Mouse (Mus musculus) forebrain, embryonic 12.5 days (tissue): ENCODE measurements around the gene Ano6. TPM values are rescaled to one million over a fixed set of nuclear protein-coding genes. Genes with fewer than 3 reads are reported as not detected.

Experiments used
- ATAC-seq: fragments of 200-750 bp; cut with Nextera tagmentation; 2 replicates; pipeline ENCODE4 v1.8.0; 2017; ENCODE audit warnings: moderate TSS enrichment; ENCODE audit not compliant: low FRiP score
- H3K27ac ChIP-seq: fragments of 300-500 bp; sonication (generic); 2 replicates; pipeline ENCODE4 v1.5.1; 2016; ENCODE audit warnings: mild to moderate bottlenecking
- H3K27me3 ChIP-seq: fragments of 300-500 bp; sonication (generic); 2 replicates; pipeline ENCODE4 v1.6.1; 2016; ENCODE audit warnings: mild to moderate bottlenecking
- H3K36me3 ChIP-seq: fragments of 300-500 bp; sonication (generic); replicated peaks from 2 replicates; pipeline ENCODE4 v1.6.1; 2016; ENCODE audit warnings: mild to moderate bottlenecking
- H3K4me1 ChIP-seq: fragments of 300-500 bp; sonication (generic); 2 replicates; pipeline ENCODE4 v1.6.1; 2016
- H3K4me2 ChIP-seq: fragments of 300-500 bp; sonication (generic); 2 replicates; pipeline ENCODE4 v1.6.1; 2016; ENCODE audit warnings: mild to moderate bottlenecking, moderate library complexity
- H3K4me3 ChIP-seq: fragments of 300-500 bp; sonication (generic); replicated peaks from 2 replicates; pipeline ENCODE4 v1.5.1; 2016; ENCODE audit warnings: mild to moderate bottlenecking
- H3K9ac ChIP-seq: fragments of 300-500 bp; sonication (generic); 2 replicates; pipeline ENCODE4 v1.6.1; 2016; ENCODE audit warnings: mild to moderate bottlenecking
- H3K9me3 ChIP-seq: fragments of 300-500 bp; sonication (generic); 2 replicates; pipeline ENCODE4 v1.6.1; 2016
- WGBS: fragments of 180-500 bp; shearing (Covaris S2); methylation state at CpG from one replicate; pipeline ENCODE4 v1.1.7; 2016; 5-methylcytosine and 5-hydroxymethylcytosine counted together
- polyA plus RNA-seq: library from polyadenylated mRNA; unstranded; fragments of >200 nt; fragmentation: Nextera tagmentation; extraction: Ambion mirVana; gene quantifications from 2 replicates; pipeline ENCODE4 v1.2.1, GENCODE M21; 2016

Ano6 gene
- polyA plus RNA-seq, 1 experiment from 2014 or later: 36.3 TPM

DNA sequence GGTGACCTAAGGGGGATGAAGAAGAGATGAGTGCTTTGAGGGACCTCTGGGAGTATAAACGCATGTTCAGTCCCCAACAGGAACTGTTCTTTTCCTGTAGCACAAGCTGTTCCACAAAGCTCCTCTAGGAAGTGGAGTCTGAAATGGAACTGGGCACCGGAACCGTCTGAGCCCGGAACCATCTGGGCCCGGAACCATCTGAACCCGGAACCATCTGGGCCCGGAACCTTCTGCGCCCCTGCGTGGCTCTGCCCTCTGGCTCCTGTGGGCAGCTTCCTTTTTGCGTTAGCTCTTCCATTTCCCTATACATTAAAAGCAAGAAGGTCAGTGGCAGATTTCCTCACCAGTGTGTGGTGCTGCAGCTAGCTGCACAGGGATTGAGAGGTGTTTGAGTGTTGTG lies 85.3 kb downstream of the Ano6 start:
- no peak overlapping the region for H3K4me3 ChIP-seq
- H3K4me2 ChIP-seq: no peak overlapping the region
- H3K4me1 ChIP-seq: 0 out of 2 replicates have a peak, but pooled peaks cover 3% of the 10 kb centered on the region
- H3K9me3 ChIP-seq: no peaks in the 10 kb centered on the region
- ATAC-seq: no peak
- no peak overlapping the region for H3K9ac ChIP-seq
- no peak overlapping the region for H3K27ac ChIP-seq
- no peaks in the 10 kb centered on the region for H3K27me3 ChIP-seq
- WGBS: 96% methylated on average over 10 of the region's 10 CpGs
- H3K36me3 ChIP-seq: no peaks in the 10 kb centered on the region

GRCm38 (mm10) chr15:95880616-95881151 lies 90.0 kb downstream of the Ano6 start:
- Histone ChIP-seq H3K4me3 (no peak overlapping the region), H3K4me2 (no peak overlapping the region), H3K4me1 (0 out of 2 replicates have a peak, but pooled peaks cover 3% of the 10 kb centered on the region), H3K36me3 (no peaks in the 10 kb centered on the region), H3K9me3 (no peaks in the 10 kb centered on the region), H3K27me3 (no peaks in the 10 kb centered on the region), H3K9ac (no peak overlapping the region), H3K27ac (no peak overlapping the region)
- WGBS: 63% methylated on average over 10 of the region's 10 CpGs
- ATAC-seq: no peak

DNA sequence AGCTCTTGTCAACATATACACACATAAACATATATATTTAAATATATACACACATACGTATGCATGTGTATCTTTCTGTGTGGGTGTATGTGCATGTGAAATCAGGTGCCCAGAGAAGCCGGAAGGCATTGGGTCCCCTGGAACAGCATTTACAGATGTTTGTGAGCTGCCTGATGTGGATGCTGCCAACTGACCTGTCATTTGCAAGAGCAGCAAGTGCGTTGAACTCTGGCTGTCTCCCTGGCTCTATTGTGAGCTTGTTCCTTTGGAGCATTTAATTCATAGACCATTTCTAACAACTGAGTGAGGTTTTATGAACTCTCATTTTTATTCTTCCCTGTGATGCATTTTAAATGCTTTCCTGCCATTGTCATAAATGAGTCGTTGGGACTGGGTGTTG lies 91.8 kb downstream of the Ano6 start:
- WGBS: 94% methylated on average over 4 of the region's 4 CpGs
- peaks cover 13% of the 10 kb centered on the region; the same call in 1 of the 2 replicates for H3K4me1 ChIP-seq
- no peaks in the 10 kb centered on the region for H3K27me3 ChIP-seq
- no peaks in the 10 kb centered on the region for H3K36me3 ChIP-seq
- ATAC-seq: no peak
- no peak overlapping the region for H3K9ac ChIP-seq
- no peak overlapping the region for H3K27ac ChIP-seq
- no peak overlapping the region for H3K4me3 ChIP-seq
- H3K4me2 ChIP-seq: no peak overlapping the region
- no peaks in the 10 kb centered on the region for H3K9me3 ChIP-seq

GRCm38 (mm10) chr15:95883559-95883958 lies 92.9 kb downstream of the Ano6 start:
- no peak overlapping the region for H3K27ac ChIP-seq
- WGBS: 82% methylated on average over 6 of the region's 6 CpGs
- no peak overlapping the region for H3K4me3 ChIP-seq
- no peaks in the 10 kb centered on the region for H3K9me3 ChIP-seq
- peaks cover 17% of the 10 kb centered on the region; the same call in 1 of the 2 replicates for H3K4me1 ChIP-seq
- no peak for ATAC-seq
- no peak overlapping the region for H3K4me2 ChIP-seq
- H3K36me3 ChIP-seq: no peaks in the 10 kb centered on the region
- no peak overlapping the region for H3K9ac ChIP-seq
- H3K27me3 ChIP-seq: no peaks in the 10 kb centered on the region

DNA sequence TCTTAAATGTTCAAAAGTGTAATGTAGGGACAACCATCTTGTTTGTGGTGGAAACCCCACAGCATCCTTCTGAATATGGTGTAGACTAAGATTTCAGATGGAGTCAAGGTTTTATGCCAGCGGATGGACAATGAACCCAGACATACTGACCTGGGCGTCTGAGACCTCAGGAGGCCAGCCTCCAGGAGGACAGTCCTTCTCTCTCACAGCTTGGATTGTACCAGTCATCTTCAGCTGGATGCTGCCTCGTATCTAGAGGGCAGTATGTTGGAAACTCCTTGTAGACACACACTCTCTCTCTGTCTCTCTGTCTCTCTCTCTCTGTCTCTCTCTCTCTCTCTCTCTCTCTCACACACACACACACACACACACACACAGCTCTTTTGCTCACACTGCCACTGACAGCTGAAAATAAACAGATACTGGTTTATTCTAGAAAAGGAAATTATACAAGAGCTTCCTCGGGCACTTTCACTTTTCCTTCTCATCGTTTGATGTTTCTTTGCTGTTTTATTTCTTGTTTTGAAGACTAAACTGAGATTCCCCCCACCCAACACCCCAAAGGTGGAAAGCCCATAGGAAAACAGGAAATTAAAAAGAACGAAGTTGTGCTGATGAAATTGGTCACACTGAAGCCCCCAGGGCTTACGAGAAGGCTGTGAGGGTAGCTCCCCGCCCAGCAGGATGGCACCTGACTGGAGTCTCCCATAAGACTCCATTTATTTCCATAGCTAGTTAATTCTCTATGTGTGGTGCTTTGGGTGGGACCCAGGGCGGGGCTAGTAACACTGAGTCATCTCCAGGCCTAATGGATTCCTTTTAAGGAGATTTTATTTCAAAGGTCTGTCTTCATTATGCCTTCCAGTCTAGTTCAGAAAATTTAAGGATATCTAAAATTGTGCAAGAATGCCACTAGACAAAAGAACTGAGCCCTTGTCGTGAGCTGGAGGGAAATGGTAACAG lies 94.3 kb downstream of the Ano6 start:
- H3K9me3 ChIP-seq: no peaks in the 10 kb centered on the region
- ATAC-seq: no peak
- 87% methylated on average over 10 of the region's 10 CpGs for WGBS
- H3K27ac ChIP-seq: no peak overlapping the region
- no peak overlapping the region for H3K4me2 ChIP-seq
- H3K4me3 ChIP-seq: no peak overlapping the region
- peaks cover 17% of the 10 kb centered on the region; the same call in 1 of the 2 replicates for H3K4me1 ChIP-seq
- H3K36me3 ChIP-seq: no peaks in the 10 kb centered on the region
- H3K9ac ChIP-seq: no peak overlapping the region
- no peaks in the 10 kb centered on the region for H3K27me3 ChIP-seq

GRCm38 (mm10) chr15:95885953-95886820 lies 95.5 kb downstream of the Ano6 start:
- Histone ChIP-seq H3K4me2 (no peak overlapping the region), H3K36me3 (no peaks in the 10 kb centered on the region), H3K9ac (no peak overlapping the region), H3K4me3 (no peak overlapping the region), H3K9me3 (no peaks in the 10 kb centered on the region), H3K4me1 (peaks cover 14% of the 10 kb centered on the region; the same call in 1 of the 2 replicates), H3K27me3 (no peaks in the 10 kb centered on the region), H3K27ac (no peak overlapping the region)
- ATAC-seq: 0 out of 2 replicates have a peak, but pooled peaks have one; percentile 20
- WGBS: 80% methylated on average over 18 of the region's 18 CpGs

- Histone ChIP-seq H3K9ac (no peak overlapping the region), H3K4me3 (no peak overlapping the region), H3K27me3 (no peaks in the 10 kb centered on the region), H3K4me1 (peaks cover 14% of the 10 kb centered on the region; the same call in 1 of the 2 replicates), H3K9me3 (no peaks in the 10 kb centered on the region), H3K36me3 (no peaks in the 10 kb centered on the region), H3K4me2 (no peak overlapping the region), H3K27ac (0 out of 2 replicates have a peak overlapping the region, but pooled peaks have one; percentile 5)
- WGBS: 61% methylated on average over 5 of the region's 5 CpGs
- ATAC-seq: no peak
Measured at GRCm38 (mm10) chr15:95887365-95887764, 96.7 kb downstream of the Ano6 start.

GRCm38 (mm10) chr15:95888556-95888955 lies 97.9 kb downstream of the Ano6 start:
- Histone ChIP-seq H3K27me3 (no peaks in the 10 kb centered on the region), H3K9me3 (no peaks in the 10 kb centered on the region), H3K36me3 (no peaks in the 10 kb centered on the region), H3K9ac (no peak overlapping the region), H3K4me3 (no peak overlapping the region), H3K4me1 (peaks cover 19% of the 10 kb centered on the region), H3K27ac (no peak overlapping the region), H3K4me2 (no peak overlapping the region)
- no peak for ATAC-seq
- whole genome bisulfite sequencing: 92% methylated on average over 5 of the region's 5 CpGs

GRCm38 (mm10) chr15:95890368-95890767 lies 99.7 kb downstream of the Ano6 start:
- Histone ChIP-seq H3K4me3 (no peak overlapping the region), H3K9me3 (no peaks in the 10 kb centered on the region), H3K9ac (no peak overlapping the region), H3K27ac (no peak overlapping the region), H3K36me3 (0 out of 2 replicates have a peak, but pooled peaks cover 9% of the 10 kb centered on the region), H3K4me2 (no peak overlapping the region), H3K4me1 (peaks cover 19% of the 10 kb centered on the region), H3K27me3 (no peaks in the 10 kb centered on the region)
- no peak for ATAC-seq
- WGBS: 94% methylated on average over 5 of the region's 5 CpGs

DNA sequence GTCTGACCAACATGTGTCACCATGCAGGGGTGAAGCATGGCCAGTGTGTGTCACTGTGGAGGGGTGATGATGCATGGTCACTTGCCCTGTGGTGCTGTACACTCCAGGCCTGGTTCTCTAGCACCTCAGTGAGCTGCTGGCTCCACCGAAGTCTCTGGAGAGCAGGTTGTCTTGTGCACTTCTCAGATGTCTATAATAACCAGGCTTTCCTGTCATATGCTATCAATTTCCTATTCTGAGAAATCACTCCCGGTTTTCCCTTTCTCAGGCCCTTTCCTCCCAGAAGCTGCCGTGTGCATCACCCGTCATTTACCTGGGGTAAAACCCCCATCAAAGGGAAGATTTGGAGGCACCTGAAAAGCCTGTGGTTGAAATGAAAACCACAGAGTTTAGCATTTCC lies 101.5 kb downstream of the Ano6 start:
- 82% methylated on average over 4 of the region's 4 CpGs for WGBS

DNA sequence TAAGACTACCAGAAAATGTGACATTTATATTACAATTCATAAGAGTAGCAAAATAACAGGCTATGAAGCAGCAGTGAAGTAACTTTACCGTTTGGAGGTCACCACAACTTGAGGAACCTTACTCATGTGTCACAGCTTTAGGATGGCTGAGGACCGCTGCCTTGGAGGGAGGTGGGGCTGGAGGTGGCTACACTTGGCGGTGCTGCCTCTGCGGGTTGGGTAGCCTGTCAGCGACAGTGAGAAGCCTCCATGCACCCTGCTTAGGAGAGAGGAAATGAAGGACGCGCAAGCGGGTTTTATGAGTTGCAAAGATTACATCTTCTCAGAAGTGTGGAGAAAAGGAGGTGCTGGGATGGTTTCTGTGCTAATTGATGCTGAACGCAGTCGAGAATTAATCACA lies 102.3 kb downstream of the Ano6 start:
- no peak for ATAC-seq
- peaks cover 13% of the 10 kb centered on the region; the same call in 1 of the 2 replicates for H3K36me3 ChIP-seq
- no peaks in the 10 kb centered on the region for H3K9me3 ChIP-seq
- no peak overlapping the region for H3K27ac ChIP-seq
- no peak overlapping the region for H3K4me2 ChIP-seq
- H3K4me1 ChIP-seq: peaks cover 5% of the 10 kb centered on the region
- no peaks in the 10 kb centered on the region for H3K27me3 ChIP-seq
- H3K4me3 ChIP-seq: no peak overlapping the region
- H3K9ac ChIP-seq: no peak overlapping the region
- 73% methylated on average over 10 of the region's 10 CpGs for WGBS

More for the DNA sequence above, 101.5 kb downstream of the Ano6 start:
- no peak overlapping the region for H3K4me2 ChIP-seq
- H3K9ac ChIP-seq: no peak overlapping the region
- H3K27ac ChIP-seq: no peak overlapping the region
- no peaks in the 10 kb centered on the region for H3K27me3 ChIP-seq
- H3K4me1 ChIP-seq: peaks cover 12% of the 10 kb centered on the region
- no peaks in the 10 kb centered on the region for H3K9me3 ChIP-seq
- no peak for ATAC-seq
- H3K36me3 ChIP-seq: peaks cover 13% of the 10 kb centered on the region; the same call in 1 of the 2 replicates
- no peak overlapping the region for H3K4me3 ChIP-seq

GRCm38 (mm10) chr15:95895699-95896098 lies 105.1 kb downstream of the Ano6 start:
- no peaks in the 10 kb centered on the region for H3K27me3 ChIP-seq
- no peak overlapping the region for H3K27ac ChIP-seq
- no peak overlapping the region for H3K4me3 ChIP-seq
- no peaks in the 10 kb centered on the region for H3K9me3 ChIP-seq
- peaks cover 5% of the 10 kb centered on the region; the same call in 1 of the 2 replicates for H3K4me1 ChIP-seq
- no peak overlapping the region for H3K9ac ChIP-seq
- 95% methylated on average over 7 of the region's 7 CpGs for WGBS
- no peak for ATAC-seq
- no peak overlapping the region for H3K4me2 ChIP-seq
- peaks cover 13% of the 10 kb centered on the region; the same call in 1 of the 2 replicates for H3K36me3 ChIP-seq
